Mouse (Mus musculus): Measurements from ENCODE around the gene AU022252.

The AU022252 gene

DNA sequence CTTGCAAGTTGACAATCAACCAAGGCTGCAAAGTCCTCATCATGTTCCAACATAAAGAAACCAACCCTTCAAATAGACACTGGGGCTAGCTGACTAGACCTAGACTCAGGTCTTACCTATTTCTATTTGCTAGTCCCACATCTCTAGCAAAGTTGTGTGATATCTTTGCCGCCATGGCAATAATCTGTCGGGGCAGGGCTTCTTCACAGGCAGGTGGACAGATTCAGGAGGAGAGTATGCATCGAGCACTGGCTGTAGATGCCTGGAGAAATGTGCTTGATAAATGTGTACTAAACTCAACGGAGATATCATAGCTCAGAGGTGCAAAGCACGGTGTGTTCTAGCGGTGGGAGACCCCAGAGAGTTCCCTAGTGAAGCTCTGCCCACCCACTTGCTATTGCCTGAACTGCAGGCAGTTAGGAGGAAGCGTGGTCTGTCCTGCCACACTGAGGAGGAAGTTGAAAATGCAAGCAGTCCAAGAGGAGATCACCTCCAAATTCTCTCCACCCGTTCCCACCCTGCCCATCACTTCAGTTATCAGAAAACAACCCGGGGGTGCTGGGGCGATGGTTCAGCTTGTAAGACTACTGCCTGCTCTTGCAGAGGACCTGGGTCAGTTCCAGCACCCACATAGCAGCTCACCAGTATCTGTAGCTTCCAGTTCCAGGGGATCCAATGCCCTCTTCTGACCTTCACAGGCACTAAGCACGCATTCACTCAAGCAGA, 44.3 kb downstream of the AU022252 start:
- no peak for DNase-seq (ENCODE audit: low read depth)

DNA sequence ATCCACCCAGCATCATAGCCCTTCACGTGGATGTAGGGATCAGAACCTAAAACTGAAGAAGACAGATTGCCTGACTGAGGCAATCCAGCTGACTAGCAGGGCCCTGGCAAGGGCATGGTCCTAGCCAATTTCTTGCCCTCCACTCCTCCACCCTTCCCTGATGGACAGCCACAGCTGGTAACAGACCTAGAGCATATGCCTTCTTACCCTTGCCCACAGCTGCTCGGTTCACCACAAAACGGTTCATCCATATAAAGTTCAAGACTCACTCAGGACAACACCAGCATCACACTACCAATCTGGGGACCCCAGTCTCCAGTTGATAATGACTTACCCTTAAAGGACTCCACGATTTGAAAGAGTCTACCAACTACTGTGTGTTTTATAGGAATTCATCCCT, 46.7 kb downstream of the AU022252 start:
- DNase-seq (ENCODE audit: low read depth): no peak

DNA sequence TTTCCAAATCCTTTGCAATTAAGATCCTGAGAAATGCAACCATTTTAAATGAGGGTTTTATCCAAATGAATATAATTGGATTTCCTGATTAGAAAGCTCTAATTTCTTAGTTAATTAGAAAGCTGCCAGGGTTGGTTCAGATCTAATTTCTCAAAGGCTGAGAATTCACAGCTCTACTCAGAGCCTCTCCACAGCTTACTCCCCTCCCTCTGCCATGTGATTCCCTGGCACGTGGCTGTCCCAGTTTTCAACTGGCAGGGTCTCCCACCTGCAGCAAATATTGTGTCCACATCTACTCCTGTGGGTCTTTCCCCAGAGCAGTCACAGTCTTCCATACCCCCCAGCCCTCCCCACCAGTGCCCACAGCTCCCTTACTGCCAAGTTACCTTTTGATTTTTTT, 49.0 kb downstream of the AU022252 start:
- DNase-seq (ENCODE audit: low read depth): no peak

DNA sequence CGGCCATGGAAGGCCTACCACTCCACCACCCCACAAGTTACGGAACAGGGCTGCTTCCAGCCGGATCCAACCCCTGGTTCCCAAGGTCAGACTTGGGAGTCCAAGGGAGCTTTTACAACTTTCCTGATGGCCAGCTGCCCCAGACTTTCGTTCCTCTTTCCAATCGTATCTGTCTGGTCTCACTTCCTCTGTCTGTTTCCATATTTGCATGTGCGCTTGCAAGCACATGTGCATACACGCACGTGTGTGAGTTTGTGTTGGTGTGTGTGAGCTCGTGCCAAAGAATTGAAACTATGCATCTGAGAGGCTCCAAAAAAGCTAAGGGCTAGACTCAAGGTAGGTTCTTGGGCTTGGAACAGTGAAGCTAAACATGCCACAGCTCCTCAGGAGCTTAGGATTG, 51.1 kb downstream of the AU022252 start:
- DNase-seq (ENCODE audit: low read depth): no peak

DNA sequence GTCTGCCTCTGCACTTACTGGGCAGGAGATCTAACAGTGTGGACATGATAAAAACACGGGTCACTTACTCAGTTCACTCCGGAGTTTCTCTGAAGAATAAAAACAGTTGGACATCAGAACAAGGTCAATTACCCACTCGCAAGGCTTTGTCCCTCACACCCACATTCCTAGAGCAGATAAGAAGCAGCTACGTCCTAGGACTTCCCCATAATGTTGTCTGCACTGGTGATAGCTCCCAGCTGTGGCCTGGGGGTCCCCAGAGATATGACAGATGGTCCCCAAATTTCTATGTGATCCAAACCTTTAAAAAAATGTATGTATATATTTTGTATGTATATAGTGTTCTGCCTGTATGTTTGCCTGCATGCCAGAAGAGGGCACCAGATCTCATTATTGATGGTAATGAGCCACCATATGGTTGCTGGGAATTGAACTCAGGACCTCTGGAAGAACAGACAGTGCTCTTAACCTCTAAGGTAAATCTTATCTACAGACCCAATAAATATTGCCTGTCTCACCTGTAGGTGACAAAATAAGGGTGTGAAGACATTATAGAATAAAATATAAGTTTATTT, 52.3 kb downstream of the AU022252 start:
- peak; percentile 41 for DNase-seq (ENCODE audit: low read depth)

DNA sequence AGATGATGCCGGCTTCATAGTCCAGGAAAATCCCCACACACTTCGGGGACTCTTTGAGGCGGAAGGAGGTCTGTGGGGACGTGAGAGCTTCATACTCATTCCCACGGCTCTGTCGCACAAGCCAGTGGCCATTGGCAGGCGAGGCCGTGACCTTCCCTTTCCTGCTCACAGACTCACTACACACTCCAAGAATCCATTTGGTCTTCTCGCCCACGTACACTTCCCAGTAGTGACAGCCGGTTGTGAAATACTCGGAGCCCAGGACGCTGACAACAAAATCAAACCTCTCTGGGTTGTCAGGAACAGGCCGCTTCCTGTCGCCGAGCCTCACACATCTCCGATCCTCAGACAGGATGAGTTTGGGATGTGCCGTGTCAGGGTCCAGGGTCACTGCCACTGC, 54.2 kb downstream of the AU022252 start:
- DNase-seq (ENCODE audit: low read depth): no peak

DNA sequence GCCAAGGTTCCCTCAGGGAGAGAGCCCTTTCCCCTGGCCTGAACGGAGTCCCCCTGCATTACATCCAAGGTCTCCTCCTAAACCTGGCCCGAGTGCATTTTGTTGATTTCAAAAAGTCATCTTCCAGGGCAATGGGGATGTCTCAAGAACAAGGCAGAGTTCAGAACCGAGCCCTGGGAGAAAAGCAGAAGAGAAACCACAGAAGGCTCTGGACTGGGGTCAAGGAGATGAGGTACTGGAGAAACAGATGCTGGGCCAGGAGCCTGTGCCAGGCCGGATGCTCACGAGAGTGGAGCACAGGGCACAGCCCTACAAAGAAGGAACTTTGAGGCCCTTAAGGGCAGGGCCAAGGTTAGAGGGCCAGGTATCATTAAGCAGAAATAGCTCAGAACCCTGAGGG, 54.8 kb downstream of the AU022252 start:
- DNase-seq (ENCODE audit: low read depth): no peak

DNA sequence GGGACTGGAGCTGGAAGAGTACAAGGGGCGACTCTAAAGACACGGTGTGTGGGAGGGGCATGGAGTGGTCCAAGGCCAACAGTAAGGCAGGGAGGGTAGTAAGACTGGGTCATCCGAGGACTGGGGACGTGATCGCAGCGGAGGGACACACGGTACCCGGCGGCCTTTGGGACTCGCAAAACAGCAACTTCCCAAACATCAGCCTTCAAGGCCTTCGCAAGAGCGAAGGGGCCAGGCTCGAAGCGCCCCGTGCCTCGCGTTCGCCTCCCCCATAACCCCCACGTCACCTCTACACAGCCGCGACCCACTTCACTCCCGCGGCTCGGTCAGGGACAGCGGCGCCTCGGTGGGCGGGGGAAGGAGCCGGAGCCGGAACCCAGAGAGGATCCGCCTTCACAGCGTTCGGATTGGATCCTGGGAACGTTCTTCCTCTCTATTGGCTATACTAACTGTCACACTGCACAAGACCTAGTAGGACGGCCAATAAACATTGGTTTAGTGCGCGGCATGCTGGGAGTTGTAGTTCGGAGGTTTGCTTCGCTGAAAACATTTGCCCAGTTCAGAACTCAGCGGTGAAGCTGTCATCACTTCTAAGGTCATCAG, 58.6 kb downstream of the AU022252 start, which contains the start of gene Zfp691:
Gene Zfp691, minus strand, starts transcription at position 345 of the 603 bp plus-strand sequence.
- peak; percentile 98 for DNase-seq (ENCODE audit: low read depth)

DNA sequence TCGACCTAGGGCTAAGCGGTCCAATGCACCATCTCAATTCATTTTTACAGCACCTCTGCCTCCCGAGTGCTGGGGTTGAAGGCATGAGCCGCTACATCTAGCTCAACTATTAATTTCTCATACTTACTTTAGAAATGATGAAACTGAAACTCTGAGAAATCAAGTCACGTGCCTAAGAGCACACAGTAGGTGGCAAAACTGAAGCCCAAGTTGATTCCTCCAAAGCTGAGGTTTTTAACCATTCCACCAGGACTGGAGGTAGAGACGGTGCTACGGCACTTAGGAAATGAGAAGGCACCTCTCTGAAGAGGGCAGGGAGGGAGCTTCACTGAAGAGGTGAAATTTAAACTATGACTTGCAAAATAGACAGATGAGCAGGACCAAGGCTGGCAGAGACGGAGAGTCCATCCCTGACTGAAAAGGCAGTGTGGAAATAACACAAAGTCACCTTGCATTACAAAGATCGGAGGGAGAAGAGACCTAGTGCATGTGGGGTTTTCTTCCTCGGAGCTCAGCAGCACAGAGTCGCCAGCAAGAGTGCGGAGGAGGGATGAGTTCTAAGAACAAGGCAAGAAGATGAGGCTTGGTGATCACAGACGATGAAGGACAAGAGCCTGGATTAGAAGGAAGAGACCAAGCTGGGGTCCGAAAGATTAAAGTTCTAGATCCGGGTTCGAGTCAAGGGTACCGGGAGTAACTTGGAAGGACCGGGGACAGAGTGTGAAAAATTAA, 59.4 kb downstream of the AU022252 start:
- peak; percentile 29 for DNase-seq (ENCODE audit: low read depth)

DNA sequence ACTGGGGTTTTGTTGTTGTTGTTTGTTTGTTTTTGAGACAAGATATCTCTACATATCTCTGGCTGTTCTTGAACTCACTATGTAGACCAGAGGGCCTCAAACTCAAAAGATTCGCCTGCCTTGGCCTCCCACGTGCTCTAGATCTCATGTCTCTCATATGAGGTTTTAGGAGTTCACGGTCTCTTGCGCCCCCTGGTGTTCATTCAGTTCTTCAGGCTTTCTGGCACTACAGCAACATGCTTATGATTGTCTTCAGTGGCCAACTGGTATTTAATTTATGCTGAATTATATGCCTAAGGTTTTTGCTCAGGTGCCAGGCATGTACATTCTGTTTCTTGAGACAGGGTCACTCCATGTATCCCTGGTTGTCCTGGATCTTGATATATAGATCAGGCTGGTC, 64.8 kb downstream of the AU022252 start:
- DNase-seq (ENCODE audit: low read depth): peak; percentile 91

DNA sequence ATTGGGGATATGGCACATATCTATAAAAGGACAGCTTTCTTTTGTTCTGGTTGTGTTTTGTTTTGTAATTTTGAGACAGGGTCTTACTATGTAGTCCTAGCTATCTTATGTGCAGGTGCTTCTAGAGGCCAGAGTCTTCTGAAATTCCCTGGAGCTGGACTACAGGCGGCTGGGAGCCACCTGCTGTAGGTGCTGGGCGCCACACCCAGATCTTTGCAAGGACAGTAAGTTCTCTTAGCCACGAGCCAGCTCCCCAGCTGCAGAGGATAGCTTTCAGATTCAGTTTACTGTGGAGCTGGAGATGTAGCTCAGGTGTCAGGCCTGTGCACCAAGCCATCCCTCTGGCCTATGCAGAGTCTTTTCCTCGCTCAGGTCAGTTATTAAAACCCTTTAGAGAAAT, 65.4 kb downstream of the AU022252 start:
- peak; percentile 27 for DNase-seq (ENCODE audit: low read depth)

DNA sequence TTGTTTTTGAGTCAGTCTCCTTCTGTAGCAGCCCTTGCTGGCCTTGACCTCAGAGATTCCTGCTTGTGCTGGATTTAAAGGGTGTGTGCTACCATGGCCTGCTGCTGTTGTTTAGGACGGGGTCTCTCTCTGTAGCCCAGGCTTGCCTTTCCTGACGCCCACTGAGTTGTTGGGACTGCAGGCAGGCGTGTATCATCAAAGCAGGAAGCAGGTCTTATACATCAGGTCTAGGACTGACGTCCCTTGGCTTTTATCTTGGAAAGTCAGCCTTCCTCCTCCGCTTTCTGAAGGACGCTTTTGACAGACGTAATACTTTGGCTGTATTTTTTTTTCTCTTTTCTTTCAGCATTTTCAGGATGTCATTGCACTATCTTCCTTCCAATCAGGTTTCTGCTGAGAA, 66.6 kb downstream of the AU022252 start:
- DNase-seq (ENCODE audit: low read depth): peak; percentile 47

DNA sequence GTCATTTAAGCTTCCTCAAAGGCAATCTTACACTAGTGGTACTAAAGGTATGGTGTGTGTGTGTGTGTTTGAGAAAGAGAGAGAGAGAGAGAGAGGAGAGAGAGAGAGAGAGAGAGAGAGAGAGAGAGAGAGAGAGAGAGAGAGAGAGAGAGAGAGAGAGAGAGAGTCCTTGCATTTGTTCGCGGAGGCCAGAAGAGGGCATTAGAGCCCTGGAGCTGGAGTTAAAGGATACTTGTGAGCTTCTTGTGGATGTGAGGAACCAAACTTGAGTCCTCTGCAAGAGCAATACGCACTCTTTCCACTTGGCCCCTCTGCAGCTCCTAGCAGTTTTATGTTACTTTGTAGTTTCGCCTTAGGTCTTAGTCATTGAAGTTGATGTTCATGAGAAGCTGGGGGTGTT, 69.5 kb downstream of the AU022252 start:
- DNase-seq (ENCODE audit: low read depth): peak; percentile 48

DNA sequence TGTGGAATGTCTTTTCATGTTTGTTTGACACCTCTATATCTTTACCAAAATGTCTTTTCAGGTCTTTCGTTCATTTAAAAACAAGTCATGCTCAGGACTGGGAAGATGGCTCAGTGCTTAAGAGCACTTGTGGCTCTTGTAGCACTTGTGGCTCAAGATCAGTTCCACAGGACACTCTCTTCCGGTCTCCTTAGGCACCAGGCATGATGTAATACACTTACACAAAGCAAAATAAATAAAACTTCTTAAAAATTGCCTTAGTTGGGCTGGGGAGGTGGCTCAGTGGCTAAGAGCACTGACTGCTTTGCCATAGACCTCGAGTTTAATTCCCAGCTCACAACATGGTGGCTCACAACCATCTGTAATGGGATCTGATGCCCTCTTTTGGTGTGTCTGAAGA, 71.2 kb downstream of the AU022252 start:
- DNase-seq (ENCODE audit: low read depth): no peak

DNA sequence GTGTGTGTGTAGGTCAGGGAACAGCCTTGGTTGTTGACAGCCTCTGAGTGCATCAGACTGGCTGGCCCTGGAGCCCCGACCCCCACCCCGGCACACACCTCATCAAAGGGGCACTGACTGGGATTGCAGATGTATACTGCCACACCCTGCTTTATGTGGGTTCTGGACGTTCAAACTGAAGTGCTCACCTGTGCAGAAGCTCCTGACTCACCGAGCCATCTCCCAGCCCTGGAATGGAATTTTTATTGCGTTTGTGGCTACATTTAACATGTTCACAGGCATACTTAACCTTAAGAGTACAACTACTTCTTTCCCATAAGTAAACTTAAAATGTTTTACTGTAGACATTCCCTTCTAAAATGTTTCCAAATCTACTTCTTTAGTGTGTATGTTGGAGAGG, 74.6 kb downstream of the AU022252 start:
- no peak for DNase-seq (ENCODE audit: low read depth)

DNA sequence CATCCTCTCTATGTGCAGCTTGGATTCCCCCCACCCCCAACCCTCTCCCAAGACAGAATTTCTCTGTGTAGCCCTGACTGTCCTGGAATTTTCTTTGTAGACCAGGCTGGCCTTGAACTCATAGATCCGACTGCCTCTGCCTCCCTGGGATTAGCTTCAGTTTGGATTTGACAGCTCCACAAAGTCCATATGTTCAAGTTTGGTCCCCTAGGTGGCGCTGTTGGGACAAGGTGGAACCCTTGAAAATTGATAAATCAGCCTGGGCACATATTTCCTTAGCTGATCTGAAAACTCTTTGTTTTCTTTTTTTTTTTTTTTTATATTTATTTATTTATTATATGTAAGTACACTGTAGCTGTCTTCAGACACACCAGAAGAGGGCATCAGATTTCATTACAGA, 75.3 kb downstream of the AU022252 start:
- peak; percentile 68 for DNase-seq (ENCODE audit: low read depth)
